Mouse (Mus musculus) embryonic facial prominence, embryonic 10.5 days (tissue): ENCODE measurements at regions not wholly inside any gene's neighbourhood (a gene's known extent, or its start where the extent isn't known, plus 50 kb on each side); places are given as distances from the start of the nearest gene placed in this dataset.

Experiments
- DNase-seq: peaks from one replicate; pipeline ENCODE4 v3.0.0-alpha.2; 2017; ENCODE audit warnings: low spot score
- H3K27ac ChIP-seq: fragments of 300-500 bp; sonication (generic); replicated peaks from 2 replicates; pipeline ENCODE4 v1.5.1; 2016; ENCODE audit warnings: mild to moderate bottlenecking
- H3K27me3 ChIP-seq: fragments of 300-500 bp; sonication (generic); replicated peaks from 2 replicates; pipeline ENCODE4 v1.6.1; 2016; ENCODE audit warnings: low read depth, mild to moderate bottlenecking; ENCODE audit not compliant: poor library complexity, severe bottlenecking
- H3K36me3 ChIP-seq: fragments of 300-500 bp; sonication (generic); replicated peaks from 2 replicates; pipeline ENCODE4 v1.6.1; 2016; ENCODE audit warnings: mild to moderate bottlenecking, moderate library complexity
- H3K4me1 ChIP-seq: fragments of 300-500 bp; sonication (generic); 2 replicates; pipeline ENCODE4 v1.6.1; 2016
- H3K4me3 ChIP-seq: fragments of 300-500 bp; sonication (generic); 2 replicates; pipeline ENCODE4 v1.5.1; 2016; ENCODE audit warnings: mild to moderate bottlenecking, moderate library complexity
- H3K9me3 ChIP-seq: fragments of 300-500 bp; sonication (generic); 2 replicates; pipeline ENCODE4 v1.6.1; 2016; ENCODE audit warnings: mild to moderate bottlenecking
- WGBS: fragments of 180-500 bp; shearing (Covaris S2); methylation state at CpG from one replicate; pipeline ENCODE4 v1.1.7; 2016; 5-methylcytosine and 5-hydroxymethylcytosine counted together

DNA sequence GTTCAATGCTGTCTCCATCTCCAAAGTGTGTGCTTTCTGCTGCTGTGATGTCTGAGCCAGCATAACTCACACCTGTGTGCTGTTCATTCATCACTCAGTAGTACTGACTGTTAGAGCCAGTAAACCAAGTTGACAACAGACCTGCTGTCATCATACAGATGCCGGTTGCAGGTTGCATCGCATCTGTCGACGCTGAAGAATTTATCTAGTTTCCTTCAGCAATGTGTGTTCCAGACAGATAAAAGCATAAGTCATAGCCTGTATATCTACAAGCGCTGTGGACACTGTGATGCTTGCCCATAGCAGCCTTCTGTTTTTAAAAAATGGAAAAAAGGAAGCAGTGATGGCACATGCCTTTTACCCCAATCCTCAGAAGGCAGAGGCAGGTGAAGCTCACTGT, 524.6 kb upstream of the Adamts9 start:
- H3K27ac ChIP-seq = no peak overlapping the region

DNA sequence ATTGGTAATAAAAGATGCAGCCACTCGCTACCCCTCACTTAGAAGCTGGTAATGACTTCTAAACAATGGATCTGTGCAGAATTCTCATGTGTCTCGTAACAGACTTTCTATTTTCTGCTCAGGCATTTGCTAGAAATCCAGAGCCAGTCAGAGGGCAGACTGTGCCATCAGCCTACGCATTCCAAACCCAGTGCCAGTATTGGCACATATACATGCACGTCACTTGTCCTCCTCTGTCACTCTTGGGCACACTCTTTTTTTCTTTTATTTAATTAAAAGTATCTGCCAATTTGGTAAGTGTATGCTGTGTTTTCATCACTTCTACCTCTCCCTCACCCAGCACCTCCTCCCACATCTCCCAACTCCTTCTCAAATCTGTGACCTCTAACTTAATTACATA, 519.6 kb upstream of the Adamts9 start:
- no peak for DNase-seq
- Histone ChIP-seq H3K36me3 (no peaks in the 10 kb centered on the region), H3K9me3 (no peaks in the 10 kb centered on the region), H3K27ac (no peak overlapping the region), H3K4me3 (no peak overlapping the region), H3K4me1 (no peaks in the 10 kb centered on the region), H3K27me3 (no peaks in the 10 kb centered on the region)
- 87% methylated on average over 4 of the region's 4 CpGs for WGBS

More for the DNA sequence above, 524.6 kb upstream of the Adamts9 start:
- Histone ChIP-seq H3K36me3 (no peaks in the 10 kb centered on the region), H3K4me1 (peaks cover 9% of the 10 kb centered on the region; the same call in 1 of the 2 replicates), H3K4me3 (no peak overlapping the region), H3K27me3 (no peaks in the 10 kb centered on the region), H3K9me3 (no peaks in the 10 kb centered on the region)
- WGBS = 92% methylated on average over 5 of the region's 5 CpGs
- no peak for DNase-seq

DNA sequence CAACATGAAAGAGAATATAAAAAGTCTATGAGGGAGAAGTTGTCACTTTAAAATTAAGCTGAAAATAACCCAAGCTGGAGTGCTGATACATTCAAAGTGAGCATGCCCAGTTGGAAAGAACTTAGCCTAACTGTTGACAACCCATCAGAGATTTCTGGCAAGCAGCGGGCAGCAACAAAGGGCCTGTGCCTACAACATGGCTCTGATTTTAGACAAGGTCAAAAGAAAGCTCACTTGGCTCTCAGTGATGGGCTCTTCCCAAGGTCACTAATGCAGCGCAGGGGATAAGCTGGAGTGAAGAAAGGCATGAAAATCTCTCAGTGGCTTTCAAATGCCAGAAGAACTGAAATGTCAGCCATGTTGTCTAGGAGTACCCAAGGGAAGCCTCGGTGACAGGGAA, 518.1 kb upstream of the Adamts9 start:
- Histone ChIP-seq H3K27ac (no peak overlapping the region), H3K27me3 (no peaks in the 10 kb centered on the region), H3K36me3 (no peaks in the 10 kb centered on the region), H3K9me3 (no peaks in the 10 kb centered on the region), H3K4me3 (no peak overlapping the region), H3K4me1 (no peaks in the 10 kb centered on the region)
- DNase-seq = no peak
- WGBS = 82% methylated on average over 3 of the region's 3 CpGs

DNA sequence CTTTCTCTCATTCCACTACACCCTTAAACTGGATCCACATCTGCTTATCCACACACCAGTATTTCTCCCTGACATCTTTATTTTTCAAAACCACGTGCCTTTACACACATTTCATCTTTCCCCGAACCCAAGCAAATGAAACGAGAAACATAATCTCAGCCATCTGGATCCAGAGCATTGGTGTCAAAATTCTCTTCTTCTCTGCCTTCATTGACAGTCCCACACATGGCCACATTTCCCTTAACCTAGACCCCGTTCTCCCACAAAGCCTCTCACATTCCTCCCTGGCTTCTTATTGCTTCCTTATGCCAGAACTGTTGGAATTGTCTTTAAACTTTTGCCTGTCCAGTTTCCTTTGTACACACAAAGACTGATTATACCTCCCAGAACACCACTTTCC, 514.3 kb upstream of the Adamts9 start:
- Histone ChIP-seq H3K4me3 (no peak overlapping the region), H3K36me3 (no peaks in the 10 kb centered on the region), H3K27ac (no peak overlapping the region), H3K27me3 (no peaks in the 10 kb centered on the region), H3K9me3 (no peaks in the 10 kb centered on the region), H3K4me1 (no peaks in the 10 kb centered on the region)
- WGBS = 57% methylated on average over 4 of the region's 4 CpGs
- DNase-seq = no peak

DNA sequence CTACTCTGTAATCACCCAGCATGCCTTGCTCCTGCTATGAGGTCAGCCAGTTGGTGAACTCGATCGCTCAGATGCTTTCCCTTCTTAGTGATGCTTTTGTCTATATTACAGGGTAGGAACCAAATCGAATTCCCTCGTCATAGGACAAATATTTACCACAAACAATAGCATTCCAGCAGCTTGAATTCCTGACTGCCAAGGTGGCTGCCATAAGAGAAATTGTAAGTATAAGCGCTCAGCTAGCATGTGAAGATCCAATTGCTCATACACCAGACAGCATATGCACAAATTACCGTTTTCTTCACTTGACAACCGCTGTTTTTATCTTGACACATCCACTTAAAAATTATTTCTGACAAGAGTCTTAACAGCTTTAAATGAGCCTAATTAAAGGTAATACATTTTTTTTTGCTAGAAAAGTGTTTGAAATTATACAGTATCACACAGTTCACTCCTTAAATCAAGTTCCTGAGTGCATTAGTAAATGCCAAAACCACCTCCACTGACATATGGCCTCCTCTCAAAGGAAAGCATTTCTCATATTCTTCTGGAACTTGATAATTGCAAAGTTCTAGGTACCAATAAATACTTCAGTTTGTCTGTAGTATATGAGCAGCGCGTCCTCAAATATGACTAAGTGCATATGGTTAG, 513.2 kb upstream of the Adamts9 start:
- WGBS = 89% methylated on average over 9 of the region's 9 CpGs
- DNase-seq = no peak

DNA sequence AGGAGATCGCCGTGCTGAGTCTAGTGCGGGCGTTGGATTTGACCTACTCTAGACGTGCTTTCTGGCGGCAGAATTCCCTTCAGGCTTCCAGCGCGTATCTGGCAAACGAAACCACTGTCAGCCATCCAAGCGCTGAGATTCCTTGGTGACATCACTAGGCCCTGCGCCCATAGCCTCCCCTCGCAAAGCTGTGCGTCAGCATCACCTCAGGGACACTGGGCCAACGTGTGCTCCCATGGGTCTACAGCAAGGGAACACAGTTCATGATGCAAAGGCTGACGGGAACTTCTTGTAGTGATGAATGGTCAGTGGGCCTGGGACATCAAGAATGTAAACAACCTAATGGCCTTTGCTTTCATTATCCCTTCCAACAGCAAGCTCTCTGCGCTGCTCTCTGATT, 502.3 kb upstream of the Adamts9 start:
- H3K27me3 ChIP-seq = no peaks in the 10 kb centered on the region
- H3K27ac ChIP-seq = no peak overlapping the region
- no peaks in the 10 kb centered on the region for H3K9me3 ChIP-seq
- H3K36me3 ChIP-seq = no peaks in the 10 kb centered on the region
- DNase-seq = no peak
- H3K4me1 ChIP-seq = peaks cover 17% of the 10 kb centered on the region
- 80% methylated on average over 16 of the region's 16 CpGs for WGBS
- H3K4me3 ChIP-seq = no peak overlapping the region

More for the DNA sequence above, 513.2 kb upstream of the Adamts9 start:
- Histone ChIP-seq H3K9me3 (no peaks in the 10 kb centered on the region), H3K4me1 (no peaks in the 10 kb centered on the region), H3K27me3 (no peaks in the 10 kb centered on the region), H3K36me3 (no peaks in the 10 kb centered on the region), H3K4me3 (no peak overlapping the region), H3K27ac (no peak overlapping the region)

DNA sequence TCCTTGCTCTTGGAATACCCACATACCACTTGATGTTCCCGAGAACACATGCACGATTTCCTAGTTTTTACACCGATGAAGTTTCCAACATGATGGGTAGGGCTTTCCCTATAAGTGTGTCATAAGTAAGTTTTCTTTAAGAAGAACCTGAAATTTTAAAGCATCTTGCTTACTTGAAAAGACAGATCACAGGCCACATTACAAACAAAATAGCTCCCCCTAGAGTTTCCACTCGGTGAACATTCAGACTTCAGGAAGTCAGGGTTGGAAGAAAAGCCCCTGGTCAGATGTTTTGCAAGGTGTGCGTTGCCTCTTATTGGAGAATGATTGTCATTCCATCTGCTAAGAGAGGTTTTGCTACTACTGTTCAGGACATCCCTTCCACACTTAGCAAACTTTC, 501.8 kb upstream of the Adamts9 start:
- Histone ChIP-seq H3K36me3 (no peaks in the 10 kb centered on the region), H3K27ac (no peak overlapping the region), H3K27me3 (no peaks in the 10 kb centered on the region), H3K9me3 (no peaks in the 10 kb centered on the region), H3K4me1 (peaks cover 17% of the 10 kb centered on the region), H3K4me3 (no peak overlapping the region)
- 61% methylated on average over 5 of the region's 5 CpGs for WGBS
- DNase-seq = no peak

DNA sequence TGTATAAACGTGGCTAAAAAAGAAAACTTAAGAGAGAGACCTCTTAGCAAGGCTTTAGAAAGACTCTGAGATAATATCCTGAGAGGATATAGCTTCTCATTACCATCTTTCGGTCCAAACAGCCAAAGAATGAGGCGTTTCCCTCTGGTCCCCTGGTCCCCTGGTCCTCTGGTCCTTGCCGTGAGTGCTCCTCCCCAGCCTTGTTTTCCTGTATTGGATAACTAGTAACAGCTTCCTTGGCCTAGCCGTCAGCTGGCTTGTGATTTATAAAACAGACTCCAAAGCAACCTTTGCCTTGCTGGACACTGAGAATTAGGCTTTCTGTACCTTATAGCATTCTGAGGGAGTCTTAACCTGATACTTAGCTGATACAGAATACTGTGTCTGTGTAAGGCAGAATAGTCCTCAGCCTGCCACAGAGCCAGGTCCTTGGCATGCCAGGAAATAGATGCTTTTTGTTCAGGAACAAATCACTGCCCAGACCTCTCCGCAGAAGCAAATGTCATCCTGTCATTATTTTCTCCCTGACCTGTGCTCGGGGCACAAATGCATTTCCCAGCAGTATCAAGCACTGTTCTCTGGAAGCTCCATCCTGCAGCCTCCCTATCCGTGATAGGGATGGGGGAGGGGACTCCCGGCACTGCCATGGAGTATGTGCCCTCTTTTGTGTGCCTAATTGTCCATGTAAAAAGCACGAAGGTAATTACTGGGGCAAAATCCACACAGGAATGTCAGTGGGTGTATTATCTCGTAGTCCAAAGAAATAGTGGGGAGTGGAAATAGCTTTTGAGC, 500.7 kb upstream of the Adamts9 start:
- no peaks in the 10 kb centered on the region for H3K9me3 ChIP-seq

DNA sequence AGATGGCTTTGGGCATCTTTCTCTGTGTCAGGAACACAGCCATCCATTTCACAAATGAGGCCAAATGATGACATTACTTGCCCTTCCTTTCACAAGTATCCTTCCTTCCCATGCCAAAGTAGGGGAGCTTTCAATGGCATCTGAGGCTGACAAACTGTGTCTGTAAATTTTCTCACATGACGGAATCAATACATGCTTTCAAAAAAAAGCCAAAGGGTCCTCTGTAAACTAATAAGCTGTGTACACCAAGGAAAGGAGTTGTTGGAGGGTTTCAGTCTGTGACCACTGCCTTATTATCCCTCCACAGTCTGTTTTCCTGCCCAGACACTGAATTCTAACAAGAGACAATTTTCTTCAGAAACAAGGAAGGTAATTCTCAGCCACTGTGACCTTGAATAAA, 490.2 kb upstream of the Adamts9 start:
- Histone ChIP-seq H3K4me3 (no peak overlapping the region), H3K4me1 (peaks cover 8% of the 10 kb centered on the region; the same call in 1 of the 2 replicates), H3K9me3 (no peaks in the 10 kb centered on the region), H3K27me3 (no peaks in the 10 kb centered on the region), H3K36me3 (no peaks in the 10 kb centered on the region), H3K27ac (no peak overlapping the region)
- DNase-seq = no peak
- WGBS = 78% methylated on average over 1 of the region's 1 CpGs

More for the DNA sequence above, 500.7 kb upstream of the Adamts9 start:
- Histone ChIP-seq H3K4me1 (peaks cover 17% of the 10 kb centered on the region), H3K36me3 (no peaks in the 10 kb centered on the region), H3K27me3 (no peaks in the 10 kb centered on the region), H3K27ac (peak overlapping the region; percentile 41; the same call in 1 of the 2 replicates), H3K4me3 (no peak overlapping the region; the same call in 1 of the 2 replicates)
- DNase-seq = peak; percentile 24
- 20% methylated on average over 11 of the region's 11 CpGs for WGBS

DNA sequence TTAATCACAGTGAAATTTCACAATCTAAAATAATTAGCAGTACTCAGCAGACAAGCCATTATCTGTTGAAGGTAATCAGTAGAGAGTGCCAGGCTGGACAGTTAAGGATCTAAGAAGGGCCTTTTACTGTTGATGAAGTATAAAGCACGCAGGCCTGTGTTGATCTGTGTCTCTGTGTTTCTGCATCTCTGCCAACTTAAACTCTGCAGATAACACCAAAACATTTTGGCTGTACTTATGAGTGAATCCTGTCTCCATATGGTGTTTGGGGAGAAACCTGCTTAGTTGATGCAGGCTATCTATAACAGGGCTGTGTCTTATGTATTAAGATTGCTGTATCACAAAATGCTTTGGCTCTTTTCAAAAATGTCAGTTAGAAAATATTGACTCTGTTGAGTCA, 482.8 kb upstream of the Adamts9 start:
- H3K27ac ChIP-seq = no peak overlapping the region
- H3K4me3 ChIP-seq = no peak overlapping the region
- H3K27me3 ChIP-seq = no peaks in the 10 kb centered on the region
- no peaks in the 10 kb centered on the region for H3K36me3 ChIP-seq
- H3K4me1 ChIP-seq = 0 out of 2 replicates have a peak, but pooled peaks cover 4% of the 10 kb centered on the region
- H3K9me3 ChIP-seq = no peaks in the 10 kb centered on the region
- 88% methylated on average over 1 of the region's 1 CpGs for WGBS
- DNase-seq = no peak

DNA sequence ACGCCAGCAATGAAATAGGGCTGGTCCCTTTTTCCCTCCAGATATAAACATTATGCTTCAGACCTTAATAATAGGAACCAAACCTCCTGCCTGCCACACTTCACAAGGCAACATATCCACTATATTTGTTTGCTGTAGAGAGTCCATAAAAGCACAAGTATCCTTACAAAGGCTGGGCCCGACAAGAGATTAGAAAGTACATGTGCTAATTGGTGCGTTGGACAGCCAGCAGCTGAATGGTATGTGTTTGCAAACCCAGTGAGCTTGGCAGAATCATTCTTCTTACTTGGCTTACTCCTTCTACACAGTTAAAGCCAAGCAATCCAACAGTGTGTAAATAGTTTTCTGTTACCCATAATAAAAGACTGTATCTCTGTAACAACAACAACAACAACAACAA, 479.6 kb upstream of the Adamts9 start:
- no peaks in the 10 kb centered on the region for H3K27me3 ChIP-seq
- no peak for DNase-seq
- 68% methylated on average over 3 of the region's 3 CpGs for WGBS
- H3K27ac ChIP-seq = no peak overlapping the region
- 0 out of 2 replicates have a peak, but pooled peaks cover 4% of the 10 kb centered on the region for H3K4me1 ChIP-seq
- H3K36me3 ChIP-seq = no peaks in the 10 kb centered on the region
- H3K9me3 ChIP-seq = no peaks in the 10 kb centered on the region
- H3K4me3 ChIP-seq = no peak overlapping the region

DNA sequence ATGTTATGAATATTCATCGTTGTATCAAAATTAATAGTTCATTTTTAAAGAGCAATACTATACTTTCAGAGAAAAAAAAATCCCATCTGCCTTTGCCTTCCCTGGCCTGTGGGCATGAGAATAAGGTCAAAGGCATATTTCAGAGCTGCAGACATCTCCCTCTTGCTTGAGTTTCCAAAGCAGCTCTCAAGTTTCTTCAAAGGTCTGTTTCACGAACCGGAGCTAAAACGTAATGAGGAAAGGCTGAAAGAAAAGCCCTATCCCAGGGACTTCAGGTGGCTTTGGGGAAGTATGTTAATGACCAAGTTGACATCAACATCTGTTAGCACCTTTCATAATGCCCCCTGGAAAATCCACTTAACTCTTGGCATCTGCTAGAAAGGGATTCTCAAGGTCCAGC, 479.0 kb upstream of the Adamts9 start:
- Histone ChIP-seq H3K36me3 (no peaks in the 10 kb centered on the region), H3K4me3 (no peak overlapping the region), H3K9me3 (no peaks in the 10 kb centered on the region), H3K4me1 (0 out of 2 replicates have a peak, but pooled peaks cover 4% of the 10 kb centered on the region), H3K27me3 (no peaks in the 10 kb centered on the region), H3K27ac (no peak overlapping the region)
- WGBS = 42% methylated on average over 4 of the region's 4 CpGs
- no peak for DNase-seq

DNA sequence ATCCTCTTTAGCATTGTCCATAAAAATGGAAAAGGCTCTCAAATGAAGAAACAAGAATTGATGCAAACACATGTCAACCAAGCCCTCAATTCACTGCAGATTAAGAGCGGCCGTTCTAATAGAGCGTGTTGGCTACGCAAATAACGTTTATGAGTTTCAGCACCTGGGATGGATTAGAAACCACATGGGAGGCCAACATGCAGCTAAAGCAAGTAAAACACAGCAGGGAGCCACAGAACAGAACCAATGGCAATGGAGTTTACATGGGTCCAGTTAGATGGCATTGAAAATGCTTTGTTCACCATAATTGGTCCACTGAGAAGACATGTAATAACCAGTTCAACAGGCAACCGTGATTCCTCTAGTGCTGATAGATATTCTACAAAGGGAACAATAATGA, 474.3 kb upstream of the Adamts9 start:
- DNase-seq = no peak
- Histone ChIP-seq H3K4me3 (no peak overlapping the region), H3K9me3 (no peaks in the 10 kb centered on the region), H3K4me1 (peaks cover 8% of the 10 kb centered on the region; the same call in 1 of the 2 replicates), H3K27ac (no peak overlapping the region), H3K27me3 (no peaks in the 10 kb centered on the region), H3K36me3 (no peaks in the 10 kb centered on the region)
- WGBS = 85% methylated on average over 6 of the region's 6 CpGs
